Mouse (Mus musculus) layer of hippocampus, postnatal 14 days (tissue): ENCODE measurements around the gene Cct8l1. TPM values are rescaled to one million over a fixed set of nuclear protein-coding genes. Genes with fewer than 3 reads are reported as not detected.

Source experiments
- DNase-seq, 2 experiments: peaks; one replicate each; pipeline ENCODE4 v3.0.0; 2021 to 2022; ENCODE audit warnings: low spot score in 2 of 2, mixed read lengths in 1 of 2
- long read RNA-seq, 2 experiments: library from polyadenylated mRNA; stranded (forward); transcript quantifications; one replicate each; pipeline ENCODE4 v2.0.0; 2021
- total RNA-seq, 2 experiments: library from RNA; stranded (reverse); gene quantifications; 2 replicates each; pipeline ENCODE4 v1.2.3; 2021

The Cct8l1 gene
- not detected for total RNA-seq
- long read RNA-seq, experiment 1: 0 reads
- long read RNA-seq, experiment 2: 0 reads

- no peak for DNase-seq
Measured at GRCm38 (mm10) chr5:25515767-25516166, at the start of gene Cct8l1. Gene Cct8l1 (plus strand): TSS chr5:25516067.

- DNase-seq: no peak
Measured at GRCm38 (mm10) chr5:25472070-25472469, 43.8 kb upstream of the Cct8l1 start.

- DNase-seq: no peak
Measured at GRCm38 (mm10) chr5:25475789-25476188, 40.1 kb upstream of the Cct8l1 start.

GRCm38 (mm10) chr5:25478863-25479262 is 37.0 kb upstream of the Cct8l1 start:
- no peak for DNase-seq

GRCm38 (mm10) chr5:25496652-25497051 is 19.2 kb upstream of the Cct8l1 start:
- DNase-seq: no peak

- DNase-seq: no peak
Measured at GRCm38 (mm10) chr5:25497369-25497719, 18.5 kb upstream of the Cct8l1 start.

GRCm38 (mm10) chr5:25497720-25498345 is 18.0 kb upstream of the Cct8l1 start:
- peak; percentile 32 to 37 for DNase-seq

- peak; percentile 70 to 77 for DNase-seq
Measured at GRCm38 (mm10) chr5:25498346-25498820, 17.5 kb upstream of the Cct8l1 start, which contains the start of gene Kmt2c. Gene Kmt2c (minus strand): TSS chr5:25498783.

GRCm38 (mm10) chr5:25498821-25499422 is 16.9 kb upstream of the Cct8l1 start:
- peak in 1 of 2 experiments; percentile 76 for DNase-seq

GRCm38 (mm10) chr5:25499423-25500398 is 16.2 kb upstream of the Cct8l1 start:
- peak; percentile 97 to 98 for DNase-seq

GRCm38 (mm10) chr5:25500686-25501085 is 15.2 kb upstream of the Cct8l1 start:
- no peak for DNase-seq

GRCm38 (mm10) chr5:25506041-25506440 is 9.8 kb upstream of the Cct8l1 start:
- DNase-seq: no peak

GRCm38 (mm10) chr5:25516301-25516895 is 531 bp downstream of the Cct8l1 start:
- DNase-seq: no peak

GRCm38 (mm10) chr5:25517550-25517949 is 1.7 kb downstream of the Cct8l1 start:
- no peak for DNase-seq

GRCm38 (mm10) chr5:25519820-25520219 is 4.0 kb downstream of the Cct8l1 start:
- DNase-seq: no peak

- no peak for DNase-seq
Measured at GRCm38 (mm10) chr5:25521461-25521860, 5.6 kb downstream of the Cct8l1 start.

GRCm38 (mm10) chr5:25526116-25526515 is 10.2 kb downstream of the Cct8l1 start:
- DNase-seq: no peak

- peak in 1 of 2 experiments; percentile 33 for DNase-seq
Measured at GRCm38 (mm10) chr5:25526926-25527325, 11.1 kb downstream of the Cct8l1 start.

- no peak for DNase-seq
Measured at GRCm38 (mm10) chr5:25527971-25528370, 12.1 kb downstream of the Cct8l1 start.

- DNase-seq: no peak
Measured at GRCm38 (mm10) chr5:25528851-25529528, 13.1 kb downstream of the Cct8l1 start.
